Mouse (Mus musculus) adrenal gland, postnatal 4 days (tissue): ENCODE data around the gene Gm29427. TPM values are rescaled to one million over a fixed set of nuclear protein-coding genes. Genes with fewer than 3 reads are reported as not detected.

Experiments
- DNase-seq, 2 experiments: peaks; one replicate each; pipeline ENCODE4 v3.0.0; 2021 to 2022; ENCODE audit warnings: low spot score in 2 of 2, mixed read lengths in 2 of 2
- long read RNA-seq, 2 experiments: library from polyadenylated mRNA; stranded (forward); transcript quantifications; one replicate each; pipeline ENCODE4 v2.0.0; 2021
- total RNA-seq, 2 experiments: library from RNA; stranded (reverse); gene quantifications; 2 replicates each; pipeline ENCODE4 v1.2.3; 2021

Gene Gm29427
- total RNA-seq: under 1 TPM in 1 of 2 experiments, not detected in 1; 0.17 TPM
- long read RNA-seq, experiment 1: 0 reads
- long read RNA-seq, experiment 2: 0 reads

GRCm38 (mm10) chr1:130715561-130716217 is at the start of gene Gm29427:
Gm29427 (minus strand) TSS chr1:130715799.
- DNase-seq: peak; percentile 74 to 79

DNA sequence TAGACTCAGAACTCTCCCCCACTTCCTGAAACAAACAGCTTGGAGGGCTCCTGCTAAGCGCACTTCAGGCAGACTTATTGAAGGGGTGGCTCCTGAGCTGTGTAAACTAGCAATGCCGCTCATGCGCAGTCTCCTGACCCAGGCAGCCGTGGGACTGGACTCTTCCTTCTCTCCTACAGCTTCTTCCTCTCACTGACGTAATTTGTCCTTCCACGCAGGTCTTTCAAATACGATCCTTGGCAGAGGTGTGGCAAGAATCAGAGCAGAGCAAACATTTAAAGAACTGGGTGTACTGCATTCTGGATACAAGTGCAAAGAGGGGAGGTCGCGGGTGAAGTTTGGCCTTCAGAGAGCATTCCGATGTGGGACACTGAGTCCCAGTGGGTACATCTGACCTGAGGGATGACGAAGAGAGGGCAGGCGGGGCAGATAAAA is 48.4 kb upstream of the Gm29427 start:
- no peak for DNase-seq

DNA sequence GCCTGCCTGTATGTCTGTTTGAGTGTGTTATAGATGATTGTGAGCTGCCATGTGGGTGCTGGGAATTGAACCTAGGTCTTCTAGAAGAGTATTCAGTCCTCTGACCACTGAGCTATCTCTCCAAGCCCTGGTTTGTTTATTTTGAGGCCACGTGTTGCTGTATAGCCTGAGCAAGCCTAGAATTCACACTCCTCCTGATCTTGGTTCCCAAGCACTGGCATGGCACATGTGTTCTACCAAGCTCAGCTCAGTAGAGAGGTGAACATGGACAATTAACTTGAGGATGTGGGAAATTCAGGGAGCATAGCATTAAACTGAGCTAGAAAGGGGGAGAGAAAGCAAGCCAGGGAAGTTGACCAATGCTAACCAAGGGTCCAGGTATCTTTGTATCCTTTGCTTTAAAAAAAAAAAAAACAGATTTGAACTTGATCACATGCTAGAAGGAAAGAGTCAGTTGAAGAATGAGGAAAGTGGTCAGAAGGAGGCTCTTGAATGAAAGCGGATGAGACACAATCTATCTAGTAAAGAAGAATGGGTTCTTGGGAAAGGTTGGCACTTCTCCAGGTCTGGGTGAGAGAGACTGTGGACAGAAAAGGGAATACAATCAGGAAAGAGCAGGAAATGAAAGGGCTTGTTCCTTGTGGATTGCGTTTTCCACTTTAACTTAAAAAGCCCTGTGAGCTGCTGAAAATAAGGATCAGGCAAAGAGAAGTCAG is 46.6 kb upstream of the Gm29427 start:
- no peak for DNase-seq

- no peak for DNase-seq
Observed at GRCm38 (mm10) chr1:130761597-130761996, 46.0 kb upstream of the Gm29427 start.

DNA sequence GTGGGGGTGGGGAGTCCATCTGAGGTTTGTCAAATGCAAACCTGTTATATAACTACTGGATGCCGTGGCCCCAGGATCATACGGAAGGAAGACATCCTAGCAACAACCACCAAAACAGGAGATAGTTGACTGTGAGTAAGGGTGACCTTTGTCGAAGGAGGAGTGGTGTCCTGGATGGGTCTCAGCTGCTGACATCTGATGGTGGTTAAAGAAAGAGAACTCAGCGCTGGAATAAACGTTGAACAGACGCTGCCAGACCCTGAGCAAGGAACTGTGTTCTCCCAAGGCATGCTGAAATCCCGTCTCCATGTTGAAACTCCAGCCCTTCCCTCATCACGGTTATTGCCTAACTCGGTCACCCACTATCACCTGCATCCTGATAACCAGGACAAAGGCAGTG is 44.1 kb upstream of the Gm29427 start:
- DNase-seq: no peak

DNA sequence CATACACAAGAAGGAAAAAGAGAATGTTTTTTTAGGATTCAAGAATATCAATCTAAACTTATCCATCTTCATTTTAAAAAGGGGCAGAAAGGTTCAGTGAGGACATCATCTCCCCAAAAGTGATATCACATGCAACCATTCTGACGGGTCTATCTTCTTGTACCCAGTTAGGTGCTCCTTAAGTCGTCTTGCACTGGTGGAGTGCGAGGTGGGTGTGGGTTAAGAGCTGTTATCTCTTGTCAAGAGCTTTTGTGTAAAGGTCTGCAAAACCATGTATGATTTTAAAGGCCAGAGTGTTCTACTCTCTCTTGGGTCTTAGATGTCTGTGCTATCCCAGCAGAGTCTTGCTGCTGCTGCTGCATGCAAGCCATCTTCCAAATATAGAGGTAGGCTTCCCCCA is 31.2 kb upstream of the Gm29427 start:
- DNase-seq: no peak

- no peak for DNase-seq
Observed at GRCm38 (mm10) chr1:130745591-130745990, 30.0 kb upstream of the Gm29427 start.

DNA sequence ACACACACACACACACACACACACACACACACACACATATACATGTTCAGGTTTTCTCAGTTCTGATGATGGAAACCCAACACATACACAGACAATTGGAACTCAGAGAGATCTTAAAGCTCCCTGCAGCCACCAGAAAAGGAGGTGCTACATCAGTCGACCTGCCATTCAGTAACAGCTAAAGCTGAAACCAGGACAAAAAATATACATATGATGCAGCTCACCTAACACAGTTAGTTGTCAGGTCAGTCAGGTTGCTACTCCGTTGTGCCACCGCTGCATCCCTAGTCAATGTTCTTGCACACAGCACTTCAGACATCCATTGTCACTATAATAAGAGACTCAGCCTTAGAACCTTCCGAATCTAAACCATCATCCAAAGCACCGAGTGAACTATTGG is 29.4 kb upstream of the Gm29427 start:
- no peak for DNase-seq

DNA sequence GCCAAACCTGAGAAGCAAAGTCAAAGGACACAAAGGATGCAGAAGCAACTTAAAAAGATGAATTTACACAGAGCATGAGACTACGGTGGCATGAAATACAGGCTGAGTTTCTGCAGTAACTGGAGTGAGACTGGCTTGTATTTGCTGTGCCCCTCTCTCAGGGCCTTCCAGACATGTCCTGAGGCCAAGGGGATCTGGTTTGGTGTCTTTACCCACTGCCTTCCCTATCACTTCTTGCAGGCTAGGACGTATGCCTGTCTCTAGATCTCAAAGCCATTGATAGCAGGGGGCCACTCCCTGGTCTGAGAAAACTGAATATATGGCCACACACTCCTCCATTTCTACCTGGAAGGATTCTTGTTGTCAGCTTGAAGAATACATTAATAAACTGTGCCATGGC is 28.6 kb upstream of the Gm29427 start:
- DNase-seq: no peak

- no peak for DNase-seq
Observed at GRCm38 (mm10) chr1:130743775-130744174, 28.2 kb upstream of the Gm29427 start.

- DNase-seq: no peak
Observed at GRCm38 (mm10) chr1:130742201-130742600, 26.6 kb upstream of the Gm29427 start.

DNA sequence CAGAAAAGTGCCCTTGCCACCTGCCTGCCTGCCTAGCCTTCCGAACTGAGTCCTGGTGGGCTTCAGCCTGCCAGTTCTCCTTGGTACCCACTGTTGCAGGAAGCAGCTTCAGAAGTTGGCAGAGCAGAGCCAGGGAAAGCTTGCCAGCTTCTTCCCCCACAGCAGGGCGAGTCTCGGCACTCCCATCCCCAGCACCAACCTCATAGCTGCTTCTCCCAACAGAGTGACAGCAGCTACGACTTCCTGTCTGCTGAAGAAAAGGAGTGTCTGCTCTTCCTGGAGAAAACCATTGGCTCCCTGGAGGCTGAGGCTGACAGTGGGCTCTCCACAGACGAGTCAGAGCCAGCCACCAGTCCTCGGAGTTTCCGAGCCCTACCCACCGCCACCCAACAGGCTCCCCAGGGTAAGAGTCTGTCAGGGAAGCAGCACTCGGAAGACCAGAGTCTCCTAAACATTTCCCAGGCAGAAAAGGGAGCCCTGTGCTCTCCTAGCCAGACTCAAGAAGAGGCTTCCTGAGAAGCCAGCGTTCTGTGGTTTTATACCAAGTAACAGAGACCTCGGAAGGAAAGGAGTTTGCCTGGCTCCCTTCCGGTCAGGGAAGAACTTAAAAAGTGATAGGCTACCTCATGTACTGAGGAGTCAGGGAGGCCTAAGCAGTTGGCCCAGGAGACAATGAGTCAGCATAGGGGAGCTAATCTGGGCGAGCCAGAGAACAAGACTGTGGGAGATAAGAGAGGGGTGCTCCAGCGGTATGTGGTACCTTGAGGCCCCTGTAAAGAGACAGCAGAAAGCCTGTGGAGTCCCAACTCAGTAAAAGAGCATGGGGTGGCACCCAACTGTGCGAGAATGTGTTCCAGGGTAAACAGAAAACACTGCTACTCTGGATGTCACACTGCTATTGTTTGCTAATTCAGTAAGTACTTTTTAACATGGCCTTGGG is 25.5 kb upstream of the Gm29427 start:
- DNase-seq: no peak

- DNase-seq: no peak
Observed at GRCm38 (mm10) chr1:130740227-130740648, 24.6 kb upstream of the Gm29427 start.

GRCm38 (mm10) chr1:130739636-130740035 is 24.0 kb upstream of the Gm29427 start:
- DNase-seq: no peak

- no peak for DNase-seq
Observed at GRCm38 (mm10) chr1:130738551-130739106, 23.0 kb upstream of the Gm29427 start.

DNA sequence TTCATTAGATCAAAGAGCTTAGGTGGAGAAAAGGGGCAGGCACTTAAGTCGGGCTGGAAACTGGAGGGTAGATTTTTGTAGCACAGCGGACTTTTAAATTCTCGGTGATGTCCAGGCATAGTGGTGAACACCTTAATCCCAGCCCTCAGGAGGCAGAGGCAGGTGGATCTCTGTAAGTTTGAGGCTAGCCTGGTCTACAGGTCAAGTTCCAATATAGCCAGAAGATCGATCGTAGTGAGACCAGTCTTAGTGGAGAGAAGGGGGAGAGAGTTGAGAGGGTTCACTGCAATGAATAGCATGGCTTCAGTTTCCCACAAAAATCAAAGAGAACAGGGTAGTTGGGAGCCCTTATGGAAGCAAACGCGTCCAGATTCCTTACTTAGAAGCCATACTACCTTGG is 22.3 kb upstream of the Gm29427 start:
- no peak for DNase-seq

DNA sequence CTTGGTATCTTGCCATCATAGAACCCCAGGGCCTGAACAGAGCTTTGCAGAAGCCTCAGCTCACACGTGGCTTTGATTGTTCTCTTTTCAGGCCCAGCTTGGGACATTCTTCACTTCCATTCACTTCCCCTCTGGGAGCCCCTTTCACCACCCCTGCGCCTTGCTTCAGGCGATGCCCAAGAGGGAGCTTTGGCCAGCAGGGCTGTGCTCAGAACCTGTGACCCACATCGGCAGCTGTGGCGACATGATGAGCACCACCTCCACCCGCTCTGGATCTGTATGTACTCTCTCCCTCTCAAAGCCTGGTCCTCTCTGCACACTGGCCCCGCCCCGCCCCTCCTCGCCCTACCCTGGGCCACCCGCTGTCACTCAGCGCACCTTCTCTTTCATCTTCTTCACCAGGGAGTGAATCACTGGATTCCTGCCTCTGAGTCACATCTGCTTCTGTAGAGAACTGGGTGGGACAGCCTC is 21.8 kb upstream of the Gm29427 start:
- DNase-seq: no peak

GRCm38 (mm10) chr1:130734852-130735251 is 19.3 kb upstream of the Gm29427 start:
- no peak for DNase-seq

- DNase-seq: no peak
Observed at GRCm38 (mm10) chr1:130734452-130734851, 18.9 kb upstream of the Gm29427 start.

GRCm38 (mm10) chr1:130733671-130734070 is 18.1 kb upstream of the Gm29427 start:
- no peak for DNase-seq
